Mouse (Mus musculus): ENCODE data around the gene Serpina12. TPM values are rescaled to one million over a fixed set of nuclear protein-coding genes. Genes with fewer than 3 reads are reported as not detected.

Serpina12 gene
- polyA plus RNA-seq, 1 experiment from 2014 or later: not detected

Other genes with a start within 250 kb of the Serpina12 start
- not detected in 2 replicates for gene Serpina1b, start 214.1 kb downstream of the Serpina12 start, polyA plus RNA-seq (2014; fragmentation: Nextera tagmentation; extraction: Ambion mirVana)
- not detected in 2 replicates for gene Serpina1a, start 180.9 kb downstream of the Serpina12 start, polyA plus RNA-seq (2014; fragmentation: Nextera tagmentation; extraction: Ambion mirVana)
- gene Serpina1c, start 139.6 kb downstream of the Serpina12 start, polyA plus RNA-seq (2014; fragmentation: Nextera tagmentation; extraction: Ambion mirVana): not detected in 2 replicates
- gene Serpina1e, start 85.5 kb downstream of the Serpina12 start, polyA plus RNA-seq (2014; fragmentation: Nextera tagmentation; extraction: Ambion mirVana): not detected in 2 replicates
- gene Serpina11, start 54.5 kb downstream of the Serpina12 start, polyA plus RNA-seq (2014; fragmentation: Nextera tagmentation; extraction: Ambion mirVana): not detected in 2 replicates
- gene Serpina9, start 30.7 kb downstream of the Serpina12 start, polyA plus RNA-seq (2014; fragmentation: Nextera tagmentation; extraction: Ambion mirVana): not detected in 2 replicates
- gene Serpina5, start 56.7 kb upstream of the Serpina12 start, polyA plus RNA-seq (2014; fragmentation: Nextera tagmentation; extraction: Ambion mirVana): not detected in 2 replicates
- not detected in 2 replicates for gene Serpina3a, start 68.3 kb upstream of the Serpina12 start, polyA plus RNA-seq (2014; fragmentation: Nextera tagmentation; extraction: Ambion mirVana)
- not detected in 2 replicates for gene Serpina3b, start 83.6 kb upstream of the Serpina12 start, polyA plus RNA-seq (2014; fragmentation: Nextera tagmentation; extraction: Ambion mirVana)
- not detected in 2 replicates for gene Serpina3c, start 109.4 kb upstream of the Serpina12 start, polyA plus RNA-seq (2014; fragmentation: Nextera tagmentation; extraction: Ambion mirVana)
- gene Serpina3f, start 170.1 kb upstream of the Serpina12 start, polyA plus RNA-seq (2014; fragmentation: Nextera tagmentation; extraction: Ambion mirVana): 0.40 and 0.55 TPM in 2 replicates
- gene Serpina3g, start 191.8 kb upstream of the Serpina12 start, polyA plus RNA-seq (2014; fragmentation: Nextera tagmentation; extraction: Ambion mirVana): 0.26 and 0.44 TPM in 2 replicates
- gene Serpina3i, start 218.7 kb upstream of the Serpina12 start, polyA plus RNA-seq (2014; fragmentation: Nextera tagmentation; extraction: Ambion mirVana): 0.14 TPM in 1 of 2 replicates, not detected in the other